Mouse (Mus musculus): ENCODE measurements around the gene Best1. TPM values are rescaled to one million over a fixed set of nuclear protein-coding genes. Genes with fewer than 3 reads are reported as not detected.

Gene Best1
- polyA plus RNA-seq, 1 experiment from 2014 or later, result 1.4 TPM

DNA sequence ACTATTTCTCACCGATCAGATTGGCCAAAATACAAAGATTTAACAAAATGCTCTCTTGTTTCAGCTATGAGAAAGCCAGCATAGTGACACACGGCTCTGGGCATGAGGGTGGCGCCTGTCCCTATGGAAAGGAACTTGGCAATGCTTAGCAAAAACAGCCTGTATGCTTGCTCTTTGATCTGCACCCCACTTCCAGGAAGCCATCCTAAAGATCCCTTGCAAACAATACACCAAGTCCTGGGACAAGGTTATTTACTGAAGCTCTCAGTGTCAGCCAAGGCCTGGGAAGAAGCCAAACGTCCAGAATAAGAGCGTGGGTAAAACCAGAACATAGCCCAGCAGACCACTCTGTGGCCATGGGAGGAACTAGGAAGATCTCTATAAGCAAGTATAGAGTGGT lies 40.7 kb downstream of the Best1 start:
- no peak overlapping the region for H3K4me3 ChIP-seq (ENCODE audit: low read depth, low read length)
- H3K27me3 ChIP-seq (ENCODE audit: insufficient read depth, low read length), result no peaks in the 10 kb centered on the region
- H3K4me2 ChIP-seq, result no peak overlapping the region
- ATAC-seq (ENCODE audit: insufficient read depth) (no peak), DNase-seq (no peak)
- WGBS, result 70% methylated on average over 5 of the region's 5 CpGs
- no peak for TF ChIP-seq CTCF (IDR thresholded peaks at IDR 0.05; ENCODE audit: low read depth)
- H3K4me1 ChIP-seq (ENCODE audit: insufficient read depth), result no peaks in the 10 kb centered on the region
- no peak overlapping the region for H3K9ac ChIP-seq
- H3K36me3 ChIP-seq (ENCODE audit: insufficient read depth), result no peaks in the 10 kb centered on the region
- no peak overlapping the region for H3K27ac ChIP-seq (ENCODE audit: low read depth)
- no peaks in the 10 kb centered on the region for H3K9me3 ChIP-seq (ENCODE audit: low read depth, low read length)

GRCm38 (mm10) chr19:9957965-9958364 lies 43.5 kb downstream of the Best1 start:
- WGBS, result 80% methylated on average over 5 of the region's 5 CpGs
- Histone ChIP-seq H3K4me3 (ENCODE audit: low read depth, low read length) (no peak overlapping the region), H3K4me1 (ENCODE audit: insufficient read depth) (0 out of 2 replicates have a peak, but pooled peaks cover 8% of the 10 kb centered on the region), H3K27me3 (ENCODE audit: insufficient read depth, low read length) (no peaks in the 10 kb centered on the region), H3K9me3 (ENCODE audit: low read depth, low read length) (no peaks in the 10 kb centered on the region), H3K4me2 (no peak overlapping the region), H3K9ac (no peak overlapping the region), H3K36me3 (ENCODE audit: insufficient read depth) (no peaks in the 10 kb centered on the region), H3K27ac (ENCODE audit: low read depth) (no peak overlapping the region; the same call in 1 of the 2 replicates)
- TF ChIP-seq CTCF (IDR thresholded peaks at IDR 0.05; ENCODE audit: low read depth), result no peak
- DNase-seq (no peak), ATAC-seq (ENCODE audit: insufficient read depth) (no peak)

- no peak overlapping the region for H3K27ac ChIP-seq (ENCODE audit: low read depth)
- H3K27me3 ChIP-seq (ENCODE audit: insufficient read depth, low read length), result no peaks in the 10 kb centered on the region
- H3K9ac ChIP-seq, result no peak overlapping the region
- WGBS, result 59% methylated on average over 4 of the region's 4 CpGs
- H3K36me3 ChIP-seq (ENCODE audit: insufficient read depth), result no peaks in the 10 kb centered on the region
- TF ChIP-seq CTCF (IDR thresholded peaks at IDR 0.05; ENCODE audit: low read depth), result no peak
- 0 out of 2 replicates have a peak, but pooled peaks cover 8% of the 10 kb centered on the region for H3K4me1 ChIP-seq (ENCODE audit: insufficient read depth)
- H3K9me3 ChIP-seq (ENCODE audit: low read depth, low read length), result no peaks in the 10 kb centered on the region
- H3K4me2 ChIP-seq, result no peak overlapping the region
- no peak for ATAC-seq (ENCODE audit: insufficient read depth)
- no peak overlapping the region for H3K4me3 ChIP-seq (ENCODE audit: low read depth, low read length)
- DNase-seq, result no peak
These were observed 44.6 kb downstream of the Best1 start for GRCm38 (mm10) chr19:9956624-9957388.

- H3K27me3 ChIP-seq (ENCODE audit: insufficient read depth, low read length), result no peaks in the 10 kb centered on the region
- no peak for ATAC-seq (ENCODE audit: insufficient read depth)
- H3K36me3 ChIP-seq (ENCODE audit: insufficient read depth), result no peaks in the 10 kb centered on the region
- H3K4me2 ChIP-seq, result no peak overlapping the region
- H3K27ac ChIP-seq (ENCODE audit: low read depth), result peak overlapping the region; percentile 91
- H3K4me1 ChIP-seq (ENCODE audit: insufficient read depth), result 0 out of 2 replicates have a peak, but pooled peaks cover 8% of the 10 kb centered on the region
- DNase-seq, result no peak
- H3K9ac ChIP-seq, result no peak overlapping the region
- no peaks in the 10 kb centered on the region for H3K9me3 ChIP-seq (ENCODE audit: low read depth, low read length)
- WGBS, result 45% methylated on average over 1 of the region's 1 CpGs
- TF ChIP-seq CTCF (IDR thresholded peaks at IDR 0.05; ENCODE audit: low read depth), result no peak
- no peak overlapping the region for H3K4me3 ChIP-seq (ENCODE audit: low read depth, low read length)
These were observed 46.0 kb downstream of the Best1 start for GRCm38 (mm10) chr19:9955438-9955837.

- DNase-seq, result peak; percentile 54
- H3K4me3 ChIP-seq (ENCODE audit: low read depth, low read length), result 0 out of 2 replicates have a peak overlapping the region, but pooled peaks have one; percentile 10
These were observed 46.6 kb downstream of the Best1 start for GRCm38 (mm10) chr19:9954811-9955202.

GRCm38 (mm10) chr19:9954055-9954810 lies 47.2 kb downstream of the Best1 start:
- H3K9me3 ChIP-seq (ENCODE audit: low read depth, low read length), result no peaks in the 10 kb centered on the region
- H3K36me3 ChIP-seq (ENCODE audit: insufficient read depth), result no peaks in the 10 kb centered on the region
- DNase-seq, result peak; percentile 95
- peak overlapping the region; percentile 91 for H3K27ac ChIP-seq (ENCODE audit: low read depth)
- H3K4me1 ChIP-seq (ENCODE audit: insufficient read depth), result 0 out of 2 replicates have a peak, but pooled peaks cover 8% of the 10 kb centered on the region
- peak; percentile 32; the same call in 1 of the 2 replicates for TF ChIP-seq CTCF (IDR thresholded peaks at IDR 0.05; ENCODE audit: low read depth)
- 19% methylated on average over 7 of the region's 7 CpGs for WGBS
- 0 out of 2 replicates have a peak overlapping the region, but pooled peaks have one; percentile 10 for H3K4me3 ChIP-seq (ENCODE audit: low read depth, low read length)
- peak; percentile 96 for ATAC-seq (ENCODE audit: insufficient read depth)
- no peaks in the 10 kb centered on the region for H3K27me3 ChIP-seq (ENCODE audit: insufficient read depth, low read length)
- peak overlapping the region; percentile 49 for H3K4me2 ChIP-seq
- H3K9ac ChIP-seq, result peak overlapping the region; percentile 51

More at GRCm38 (mm10) chr19:9954811-9955202, 46.6 kb downstream of the Best1 start:
- WGBS, result 15% methylated on average over 5 of the region's 5 CpGs
- H3K9me3 ChIP-seq (ENCODE audit: low read depth, low read length), result no peaks in the 10 kb centered on the region
- TF ChIP-seq CTCF (IDR thresholded peaks at IDR 0.05; ENCODE audit: low read depth), result no peak; the same call in 1 of the 2 replicates
- H3K36me3 ChIP-seq (ENCODE audit: insufficient read depth), result no peaks in the 10 kb centered on the region
- H3K27me3 ChIP-seq (ENCODE audit: insufficient read depth, low read length), result no peaks in the 10 kb centered on the region
- ATAC-seq (ENCODE audit: insufficient read depth), result peak; percentile 76
- H3K4me1 ChIP-seq (ENCODE audit: insufficient read depth), result 0 out of 2 replicates have a peak, but pooled peaks cover 8% of the 10 kb centered on the region
- peak overlapping the region; percentile 51 for H3K9ac ChIP-seq
- peak overlapping the region; percentile 91 for H3K27ac ChIP-seq (ENCODE audit: low read depth)
- H3K4me2 ChIP-seq, result peak overlapping the region; percentile 49

DNA sequence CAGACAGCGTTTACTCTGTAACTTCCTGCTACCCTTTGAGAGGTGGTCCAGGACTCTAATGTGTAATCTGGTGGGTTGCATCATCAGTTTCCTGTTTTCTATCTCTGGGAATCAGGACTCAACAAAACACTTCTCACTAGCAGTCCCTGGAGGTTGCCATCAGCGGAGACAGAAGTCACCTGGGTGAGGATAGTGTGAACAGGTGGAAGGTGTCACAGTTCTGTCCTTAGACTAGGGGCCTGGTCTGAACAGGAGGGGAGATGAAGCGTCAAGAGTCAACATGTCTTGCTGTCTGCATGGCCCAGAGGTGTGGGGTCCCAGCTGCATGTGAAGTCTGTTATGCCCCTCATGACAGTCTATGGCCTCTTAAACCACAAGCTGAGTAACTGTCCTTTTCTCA lies 48.5 kb downstream of the Best1 start:
- no peak overlapping the region for H3K9ac ChIP-seq
- TF ChIP-seq CTCF (IDR thresholded peaks at IDR 0.05; ENCODE audit: low read depth), result no peak
- H3K36me3 ChIP-seq (ENCODE audit: insufficient read depth), result no peaks in the 10 kb centered on the region
- H3K4me1 ChIP-seq (ENCODE audit: insufficient read depth), result 0 out of 2 replicates have a peak, but pooled peaks cover 8% of the 10 kb centered on the region
- no peak overlapping the region for H3K4me2 ChIP-seq
- no peaks in the 10 kb centered on the region for H3K27me3 ChIP-seq (ENCODE audit: insufficient read depth, low read length)
- H3K27ac ChIP-seq (ENCODE audit: low read depth), result no peak overlapping the region
- WGBS, result 78% methylated on average over 3 of the region's 3 CpGs
- H3K4me3 ChIP-seq (ENCODE audit: low read depth, low read length), result no peak overlapping the region
- no peaks in the 10 kb centered on the region for H3K9me3 ChIP-seq (ENCODE audit: low read depth, low read length)
- ATAC-seq (ENCODE audit: insufficient read depth) (no peak), DNase-seq (no peak)
